Mouse (Mus musculus): ENCODE data around the gene Sdc4.

Gene Sdc4

GRCm38 (mm10) chr2:164443460-164444000, at the start of gene Sdc4:
Gene Sdc4 (minus strand): TSS chr2:164443887.
- DNase-seq (ENCODE audit: low spot score), result no peak

GRCm38 (mm10) chr2:164487812-164488211, 44.1 kb upstream of the Sdc4 start:
- DNase-seq (ENCODE audit: low spot score), result no peak

- DNase-seq (ENCODE audit: low spot score), result no peak
Measured at GRCm38 (mm10) chr2:164487115-164487527, 43.4 kb upstream of the Sdc4 start.

- DNase-seq (ENCODE audit: low spot score), result no peak
Measured at GRCm38 (mm10) chr2:164486258-164487114, 42.8 kb upstream of the Sdc4 start.

GRCm38 (mm10) chr2:164485681-164486257, 42.1 kb upstream of the Sdc4 start, which contains the start of gene Dbndd2:
Gene Dbndd2 (plus strand): TSS chr2:164486106.
- DNase-seq (ENCODE audit: low spot score), result no peak

- DNase-seq (ENCODE audit: low spot score), result no peak
Measured at GRCm38 (mm10) chr2:164473624-164474023, 29.9 kb upstream of the Sdc4 start, which contains the start of gene Trp53tg5. Gene Trp53tg5 (minus strand): TSS chr2:164473724.

- no peak for DNase-seq (ENCODE audit: low spot score)
Measured at GRCm38 (mm10) chr2:164470254-164470653, 26.6 kb upstream of the Sdc4 start.

GRCm38 (mm10) chr2:164466787-164467186, 23.1 kb upstream of the Sdc4 start:
- no peak for DNase-seq (ENCODE audit: low spot score)

GRCm38 (mm10) chr2:164465161-164465560, 21.5 kb upstream of the Sdc4 start:
- DNase-seq (ENCODE audit: low spot score), result no peak

- peak; percentile 79 for DNase-seq (ENCODE audit: low spot score)
Measured at GRCm38 (mm10) chr2:164460745-164461551, 17.3 kb upstream of the Sdc4 start, which contains the start of gene Gm20458. Gene Gm20458 (plus strand): TSS chr2:164460967.

GRCm38 (mm10) chr2:164458535-164458934, 14.8 kb upstream of the Sdc4 start:
- DNase-seq (ENCODE audit: low spot score), result no peak

- DNase-seq (ENCODE audit: low spot score), result no peak
Measured at GRCm38 (mm10) chr2:164457942-164458341, 14.3 kb upstream of the Sdc4 start.

GRCm38 (mm10) chr2:164456864-164457300, 13.2 kb upstream of the Sdc4 start, which contains the start of gene Sys1:
Gene Sys1 (plus strand): TSS chr2:164456964.
- no peak for DNase-seq (ENCODE audit: low spot score)

- no peak for DNase-seq (ENCODE audit: low spot score)
Measured at GRCm38 (mm10) chr2:164456413-164456812, 12.7 kb upstream of the Sdc4 start.

- DNase-seq (ENCODE audit: low spot score), result no peak
Measured at GRCm38 (mm10) chr2:164455421-164456190, 11.9 kb upstream of the Sdc4 start.

GRCm38 (mm10) chr2:164454846-164455245, 11.2 kb upstream of the Sdc4 start:
- DNase-seq (ENCODE audit: low spot score), result no peak

- DNase-seq (ENCODE audit: low spot score), result no peak
Measured at GRCm38 (mm10) chr2:164453887-164454500, 10.3 kb upstream of the Sdc4 start.

- no peak for DNase-seq (ENCODE audit: low spot score)
Measured at GRCm38 (mm10) chr2:164453047-164453757, 9.5 kb upstream of the Sdc4 start.

GRCm38 (mm10) chr2:164452000-164452676, 8.5 kb upstream of the Sdc4 start:
- no peak for DNase-seq (ENCODE audit: low spot score)

Data from urinary bladder, postnatal 10 days (tissue).